ENCODE assay signal across 21 mouse cellular contexts in genomic region chr17:80820888-80821287, GRCm38 (mm10).
DNase-seq lines count a peak whose midpoint lies in the region; ATAC-seq and TF ChIP-seq lines count a peak whose summit lies in the region.
"Had no signal": no experiment of that assay in that cellular context is flagged by ENCODE, and none has a peak within 500 bp of the region (broad histone marks: within the 10 kb centered on the region; RNA-seq: fewer than 3 reads in every experiment).

No protein-coding gene starts in this region.

- TF ChIP-seq CTCF in lung, embryonic 14.5 days (IDR thresholded peaks at IDR 0.05; ENCODE audit: low read depth) = no peak

- H3K4me3 ChIP-seq in forebrain, embryonic 14.5 days (ENCODE audit: low read depth, low read length) = no peak overlapping the region
- H3K4me3 ChIP-seq in forebrain, embryonic 12.5 days (replicated peaks) = no peak overlapping the region
- H3K4me3 ChIP-seq in hindbrain, embryonic 14.5 days (replicated peaks; ENCODE audit: low read length) = no peak overlapping the region
- H3K4me3 ChIP-seq in hindbrain, embryonic 13.5 days = no peak overlapping the region
- no peak overlapping the region for H3K4me3 ChIP-seq in lung, embryonic 14.5 days (ENCODE audit: low read depth, low read length)
- H3K4me3 ChIP-seq: heart, adult 2 months; heart, embryonic 10.5 days; heart, embryonic 13.5 days had no signal

- no peaks in the 10 kb centered on the region for H3K36me3 ChIP-seq in forebrain, embryonic 14.5 days (ENCODE audit: control insufficient read depth, insufficient read depth, low read length)
- H3K36me3 ChIP-seq in forebrain, embryonic 12.5 days (replicated peaks) = no peaks in the 10 kb centered on the region
- no peaks in the 10 kb centered on the region for H3K36me3 ChIP-seq in hindbrain, embryonic 14.5 days (replicated peaks; ENCODE audit: control insufficient read depth, insufficient read depth)
- H3K36me3 ChIP-seq in hindbrain, embryonic 13.5 days = no peaks in the 10 kb centered on the region
- H3K36me3 ChIP-seq in lung, embryonic 14.5 days (ENCODE audit: insufficient read depth) = no peaks in the 10 kb centered on the region
- H3K36me3 ChIP-seq: heart, embryonic 10.5 days; heart, embryonic 13.5 days had no signal

- H3K4me2 ChIP-seq in forebrain, embryonic 14.5 days (ENCODE audit: low read length) = no peak overlapping the region
- H3K4me2 ChIP-seq in forebrain, embryonic 12.5 days = no peak overlapping the region
- H3K4me2 ChIP-seq in hindbrain, embryonic 14.5 days (replicated peaks) = no peak overlapping the region
- no peak overlapping the region for H3K4me2 ChIP-seq in hindbrain, embryonic 13.5 days
- no peak overlapping the region for H3K4me2 ChIP-seq in lung, embryonic 14.5 days
- H3K4me2 ChIP-seq: heart, embryonic 13.5 days had no signal

- WGBS in forebrain, embryonic 14.5 days = 37% methylated on average over 8 of the region's 8 CpGs
- 49% methylated on average over 8 of the region's 8 CpGs for WGBS in forebrain, embryonic 12.5 days
- 56% methylated on average over 8 of the region's 8 CpGs for WGBS in hindbrain, embryonic 14.5 days
- 64% methylated on average over 8 of the region's 8 CpGs for WGBS in hindbrain, embryonic 13.5 days
- 43% methylated on average over 8 of the region's 8 CpGs for WGBS in lung, embryonic 14.5 days

- H3K9ac ChIP-seq in forebrain, embryonic 14.5 days (ENCODE audit: low read length) = no peak overlapping the region
- no peak overlapping the region for H3K9ac ChIP-seq in forebrain, embryonic 12.5 days
- H3K9ac ChIP-seq in hindbrain, embryonic 14.5 days = no peak overlapping the region
- no peak overlapping the region for H3K9ac ChIP-seq in hindbrain, embryonic 13.5 days
- H3K9ac ChIP-seq in lung, embryonic 14.5 days = no peak overlapping the region
- H3K9ac ChIP-seq: heart, embryonic 13.5 days had no signal

- H3K27me3 ChIP-seq in forebrain, embryonic 14.5 days (replicated peaks; ENCODE audit: control insufficient read depth, insufficient read depth, low read length) = no peaks in the 10 kb centered on the region
- H3K27me3 ChIP-seq in forebrain, embryonic 12.5 days = no peaks in the 10 kb centered on the region
- H3K27me3 ChIP-seq in hindbrain, embryonic 14.5 days (ENCODE audit: control insufficient read depth, insufficient read depth, low read length) = no peaks in the 10 kb centered on the region
- H3K27me3 ChIP-seq in hindbrain, embryonic 13.5 days = no peaks in the 10 kb centered on the region
- H3K27me3 ChIP-seq in lung, embryonic 14.5 days (ENCODE audit: insufficient read depth, low read length) = no peaks in the 10 kb centered on the region
- H3K27me3 ChIP-seq: heart, embryonic 13.5 days had no signal

- no peak for ATAC-seq in forebrain, embryonic 14.5 days
- ATAC-seq in forebrain, embryonic 12.5 days (ENCODE audit: low FRiP score) = no peak
- ATAC-seq in hindbrain, embryonic 14.5 days (ENCODE audit: low FRiP score) = 0 out of 2 replicates have a peak, but pooled peaks have one; percentile 2
- no peak for ATAC-seq in hindbrain, embryonic 13.5 days (ENCODE audit: low FRiP score)
- ATAC-seq in lung, embryonic 14.5 days (ENCODE audit: insufficient read depth) = no peak
- ATAC-seq: activated CD4-positive, CD25-positive, alpha-beta regulatory T cell, adult 4 months; hindbrain, embryonic 16.5 days had no signal

- H3K9me3 ChIP-seq in forebrain, embryonic 14.5 days (replicated peaks; ENCODE audit: control insufficient read depth, low read length) = no peaks in the 10 kb centered on the region
- H3K9me3 ChIP-seq in forebrain, embryonic 12.5 days = no peaks in the 10 kb centered on the region
- H3K9me3 ChIP-seq in hindbrain, embryonic 14.5 days (ENCODE audit: control insufficient read depth, low read length) = no peaks in the 10 kb centered on the region
- no peaks in the 10 kb centered on the region for H3K9me3 ChIP-seq in hindbrain, embryonic 13.5 days
- peaks cover 3% of the 10 kb centered on the region; the same call in 1 of the 2 replicates for H3K9me3 ChIP-seq in lung, embryonic 14.5 days (ENCODE audit: low read depth, low read length)
- H3K9me3 ChIP-seq: heart, embryonic 10.5 days had no signal

- DNase-seq in forebrain, embryonic 14.5 days (ENCODE audit: low spot score) = peak; percentile 37
- DNase-seq in hindbrain, embryonic 14.5 days (ENCODE audit: low spot score) = no peak
- DNase-seq in lung, embryonic 14.5 days = no peak
- DNase-seq in lung, adult 18-20 months = no peak
- no peak for DNase-seq in ovary, postnatal 10 days (ENCODE audit: low spot score)
- DNase-seq: adrenal gland, adult 8-10 months; adrenal gland, postnatal 25 days; cerebellum, adult 18-20 months; cerebellum, adult 9-10 months; cerebellum, postnatal 14 days; gastrocnemius, postnatal 10 days; gastrocnemius, postnatal 36 days; heart, adult 2 months; heart, postnatal 14 days; heart, postnatal 4 days had no signal

- no peaks in the 10 kb centered on the region; the same call in 1 of the 2 replicates for H3K4me1 ChIP-seq in forebrain, embryonic 14.5 days (ENCODE audit: control insufficient read depth, insufficient read depth, low read length)
- no peaks in the 10 kb centered on the region; the same call in 1 of the 2 replicates for H3K4me1 ChIP-seq in forebrain, embryonic 12.5 days
- no peaks in the 10 kb centered on the region for H3K4me1 ChIP-seq in hindbrain, embryonic 14.5 days (replicated peaks; ENCODE audit: control insufficient read depth, insufficient read depth, low read length)
- peaks cover 13% of the 10 kb centered on the region for H3K4me1 ChIP-seq in hindbrain, embryonic 13.5 days (replicated peaks)
- peaks cover 17% of the 10 kb centered on the region for H3K4me1 ChIP-seq in lung, embryonic 14.5 days (ENCODE audit: insufficient read depth)

- no peak overlapping the region for H3K27ac ChIP-seq in forebrain, embryonic 14.5 days (ENCODE audit: low read depth, low read length)
- H3K27ac ChIP-seq in forebrain, embryonic 12.5 days = no peak overlapping the region
- no peak overlapping the region for H3K27ac ChIP-seq in hindbrain, embryonic 14.5 days
- H3K27ac ChIP-seq in hindbrain, embryonic 13.5 days = no peak overlapping the region
- peak overlapping the region; percentile 33; the same call in 1 of the 2 replicates for H3K27ac ChIP-seq in lung, embryonic 14.5 days (ENCODE audit: low read depth)
- H3K27ac ChIP-seq: heart, adult 2 months; heart, embryonic 10.5 days; heart, embryonic 13.5 days had no signal
